Mouse (Mus musculus) common myeloid progenitor, adult 5-6 weeks (primary cell): ENCODE measurements around the gene Pold4. TPM values are rescaled to one million over a fixed set of nuclear protein-coding genes. Genes with fewer than 3 reads are reported as not detected.

Experiments used
- ATAC-seq: replicated peaks from 2 replicates; pipeline ENCODE4 v1.8.0; 2016; ENCODE audit warnings: low read depth, mild to moderate bottlenecking, moderate TSS enrichment, inconsistent platforms; ENCODE audit not compliant: poor library complexity, severe bottlenecking
- total RNA-seq: library from RNA; stranded (forward); fragments of 200-1000, 187-1606 nt; gene quantifications from 2 replicates; pipeline ENCODE4 v1.2.3, GENCODE M21; 2017

Gene Pold4
- total RNA-seq, result 64.3 and 74.0 TPM in 2 replicates

- ATAC-seq, result peak; percentile 79
Measured at GRCm38 (mm10) chr19:4231253-4232185, at the start of gene Pold4. Pold4 (plus strand) TSS chr19:4231899.

GRCm38 (mm10) chr19:4183689-4184088 lies 48.0 kb upstream of the Pold4 start:
- no peak for ATAC-seq

DNA sequence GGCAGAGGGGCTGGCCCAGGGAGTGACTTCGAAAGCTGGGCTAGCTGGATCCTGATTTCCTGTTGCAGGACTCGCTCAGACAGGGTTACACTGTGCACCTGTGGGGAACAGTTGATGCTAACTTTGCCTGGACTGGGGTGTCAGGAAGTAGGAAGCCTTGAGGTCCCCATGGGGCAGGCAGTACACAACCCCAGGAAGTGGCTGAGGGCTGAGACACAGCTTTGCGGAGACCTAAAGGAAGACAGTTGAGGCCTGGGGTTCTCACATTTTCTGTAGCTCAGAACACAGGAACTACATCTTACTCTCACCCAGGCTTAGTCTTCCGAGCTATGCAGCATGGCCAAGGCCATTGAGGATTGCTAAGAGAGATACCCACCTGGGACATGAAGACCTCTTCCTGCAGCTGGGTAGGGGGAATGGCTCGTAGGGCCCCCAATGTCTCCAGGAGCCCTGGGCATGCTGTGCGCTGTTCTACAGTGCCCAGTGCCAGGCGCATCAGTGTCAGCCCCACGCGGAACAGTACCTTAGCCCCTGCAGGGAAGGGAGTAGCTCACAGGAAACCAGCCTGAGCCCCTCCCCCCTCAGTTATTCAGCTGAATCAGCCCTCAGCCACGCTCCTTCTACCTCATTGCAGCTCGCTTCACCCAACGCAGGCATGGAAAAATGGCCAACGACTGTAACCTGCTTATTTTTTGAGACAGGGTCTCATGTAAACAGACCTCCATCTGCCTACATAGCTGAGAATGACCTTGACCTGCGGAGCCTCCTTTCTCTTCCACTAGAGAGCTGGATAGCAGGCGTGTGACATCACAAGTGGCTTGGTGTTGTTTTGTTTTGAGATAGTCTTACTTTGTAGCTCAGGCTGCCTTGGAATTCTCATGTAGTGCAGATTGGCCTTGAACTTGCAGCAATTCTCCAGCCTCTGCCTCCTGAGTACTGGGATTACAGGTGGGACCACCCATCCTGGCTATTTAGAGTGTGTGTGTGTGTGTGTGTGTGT lies 46.4 kb upstream of the Pold4 start:
- ATAC-seq, result peak; percentile 77

- no peak for ATAC-seq
Measured at GRCm38 (mm10) chr19:4187303-4187702, 44.4 kb upstream of the Pold4 start.

GRCm38 (mm10) chr19:4189051-4189620 lies 42.6 kb upstream of the Pold4 start:
- no peak for ATAC-seq

DNA sequence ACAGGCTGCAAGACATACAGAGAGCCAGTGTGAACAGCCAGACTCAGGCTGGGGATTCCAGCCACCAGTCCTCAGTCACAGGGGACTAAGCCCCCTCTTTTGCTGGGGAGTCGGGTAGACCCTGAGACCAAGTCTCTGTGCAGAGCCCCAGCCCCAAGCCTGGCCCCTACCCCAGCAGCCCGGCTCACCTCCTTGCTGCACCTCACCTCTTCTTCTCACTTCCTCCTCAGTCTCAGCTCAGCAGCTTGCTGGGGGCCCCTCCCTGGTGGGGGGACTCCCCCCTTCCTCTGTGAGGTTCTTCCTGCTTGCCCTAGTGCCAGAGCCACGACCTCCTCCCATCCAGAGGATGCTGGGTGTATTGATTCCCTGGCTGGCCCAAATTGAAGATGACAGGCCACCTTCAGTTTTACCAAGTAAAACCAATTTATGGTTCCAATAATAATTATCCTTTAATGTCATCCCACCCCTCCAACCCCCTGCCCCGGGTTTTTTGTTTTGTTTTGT lies 40.8 kb upstream of the Pold4 start, which contains the start of gene Tbc1d10c:
Gene Tbc1d10c (minus strand): TSS at position 454 of the 504 bp plus-strand sequence.
- peak; percentile 48 for ATAC-seq

DNA sequence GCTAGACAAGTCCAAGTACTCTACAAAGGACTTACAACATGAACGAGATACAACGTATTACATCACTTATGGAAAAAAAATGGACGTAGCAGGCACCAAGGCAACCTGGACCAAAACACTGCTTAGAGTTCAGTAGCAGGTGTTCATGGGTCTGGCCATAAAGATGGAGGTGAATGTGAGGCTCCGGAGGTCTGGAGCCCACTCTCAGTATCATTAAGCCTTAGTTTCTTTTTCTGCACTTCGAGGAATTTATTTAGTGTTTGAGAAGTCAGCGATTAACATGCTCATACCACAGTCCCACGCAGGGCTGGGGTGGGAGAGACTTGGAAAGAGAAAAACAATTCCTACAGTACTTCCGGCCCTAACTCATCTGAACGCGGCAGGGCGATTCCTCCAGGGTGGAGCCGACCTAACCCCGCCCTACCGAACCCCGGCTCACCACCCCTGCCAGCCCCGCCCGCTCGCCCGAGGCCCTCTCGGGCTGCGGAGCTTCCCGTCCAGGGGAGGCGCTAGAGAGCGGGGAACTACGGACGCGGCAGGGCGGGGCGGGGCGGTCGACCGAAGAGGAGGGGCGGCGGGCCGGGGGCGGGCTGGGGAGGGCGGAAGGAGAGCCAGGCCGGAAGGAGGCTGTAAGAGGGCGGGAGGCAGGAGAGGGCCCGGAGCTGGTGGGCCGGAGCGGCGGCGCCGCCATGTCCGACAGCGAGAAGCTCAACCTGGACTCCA lies 40.0 kb upstream of the Pold4 start, which contains the start of gene Ppp1ca:
Gene Ppp1ca (plus strand): TSS at position 538 of the 723 bp plus-strand sequence.
- peak; percentile 81 for ATAC-seq

GRCm38 (mm10) chr19:4192251-4192985 lies 39.3 kb upstream of the Pold4 start:
- ATAC-seq, result no peak

GRCm38 (mm10) chr19:4193129-4193528 lies 38.6 kb upstream of the Pold4 start:
- no peak for ATAC-seq

DNA sequence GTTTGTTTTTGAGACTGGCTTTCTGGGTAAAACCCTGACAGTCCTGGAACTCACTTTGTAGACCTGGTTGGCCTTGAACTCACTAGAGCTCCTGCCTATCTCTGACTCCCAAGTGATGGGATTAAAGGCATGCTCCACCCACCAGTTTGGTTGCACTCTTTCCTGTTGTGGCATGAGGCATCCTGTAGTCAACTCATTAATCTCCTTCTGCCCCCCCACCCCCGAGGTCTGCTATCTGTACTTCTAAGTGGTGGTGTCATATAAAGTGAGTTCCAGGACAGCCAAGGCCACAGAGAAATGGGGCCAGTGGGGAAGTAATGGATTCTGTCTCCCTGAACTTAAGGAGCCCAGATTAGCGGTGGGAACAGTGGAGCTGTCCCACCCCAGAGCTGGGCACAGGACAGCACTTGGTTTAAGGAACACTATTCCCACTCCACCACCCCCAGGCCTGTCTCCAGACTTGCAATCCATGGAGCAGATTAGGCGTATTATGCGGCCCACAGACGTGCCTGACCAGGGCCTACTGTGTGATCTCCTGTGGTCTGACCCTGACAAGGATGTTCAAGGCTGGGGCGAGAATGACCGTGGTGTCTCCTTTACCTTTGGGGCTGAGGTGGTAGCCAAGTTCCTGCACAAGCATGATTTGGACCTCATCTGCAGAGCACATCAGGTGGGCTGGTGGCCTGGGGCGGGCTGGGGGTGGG lies 37.5 kb upstream of the Pold4 start:
- peak; percentile 42 for ATAC-seq

- no peak for ATAC-seq
Measured at GRCm38 (mm10) chr19:4194776-4195650, 36.7 kb upstream of the Pold4 start.

- ATAC-seq, result no peak
Measured at GRCm38 (mm10) chr19:4196048-4196447, 35.7 kb upstream of the Pold4 start.

GRCm38 (mm10) chr19:4196548-4196947 lies 35.2 kb upstream of the Pold4 start:
- ATAC-seq, result no peak

GRCm38 (mm10) chr19:4197180-4197579 lies 34.5 kb upstream of the Pold4 start:
- no peak for ATAC-seq

- peak; percentile 82 for ATAC-seq
Measured at GRCm38 (mm10) chr19:4201291-4201909, 30.3 kb upstream of the Pold4 start, which contains the start of gene Rad9a. Rad9a (minus strand) TSS chr19:4201662.

DNA sequence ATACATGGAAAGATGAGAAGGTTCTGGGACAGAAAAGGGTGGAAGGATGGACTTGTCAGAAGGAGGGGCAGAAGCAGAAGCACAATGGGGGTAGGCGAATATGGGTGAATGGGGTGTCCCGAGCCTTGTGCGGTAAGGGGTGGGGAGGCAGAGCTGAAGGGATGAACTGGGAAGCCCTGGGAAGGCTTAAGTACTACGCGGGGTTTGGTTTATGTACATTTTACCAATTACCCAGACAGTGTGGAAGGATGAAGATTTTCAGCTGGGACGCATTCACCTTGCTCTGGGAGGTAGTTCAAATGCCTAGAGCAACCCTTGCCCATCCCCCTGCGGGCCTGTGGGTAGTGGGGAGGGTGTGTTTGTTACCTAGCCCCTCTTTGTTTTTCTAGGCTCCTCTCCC lies 29.6 kb upstream of the Pold4 start:
- ATAC-seq, result no peak
